Mouse (Mus musculus) G1E-ER4 (cell line): ENCODE results near the gene Ndufs7. TPM values are rescaled to one million over a fixed set of nuclear protein-coding genes. Genes with fewer than 3 reads are reported as not detected.

Experiments used
- GATA1 ChIP-seq: IDR thresholded peaks from one replicate; pipeline ENCODE4 v1.8.0; 2012; ENCODE audit warnings: low read length, inconsistent platforms
- polyA plus RNA-seq: library from polyadenylated mRNA; stranded (reverse); fragments of >175 nt; gene quantifications from 2 replicates; pipeline ENCODE4 v1.2.3, GENCODE M21; 2012

The Ndufs7 gene
- polyA plus RNA-seq, 1 experiment, result 309 TPM

DNA sequence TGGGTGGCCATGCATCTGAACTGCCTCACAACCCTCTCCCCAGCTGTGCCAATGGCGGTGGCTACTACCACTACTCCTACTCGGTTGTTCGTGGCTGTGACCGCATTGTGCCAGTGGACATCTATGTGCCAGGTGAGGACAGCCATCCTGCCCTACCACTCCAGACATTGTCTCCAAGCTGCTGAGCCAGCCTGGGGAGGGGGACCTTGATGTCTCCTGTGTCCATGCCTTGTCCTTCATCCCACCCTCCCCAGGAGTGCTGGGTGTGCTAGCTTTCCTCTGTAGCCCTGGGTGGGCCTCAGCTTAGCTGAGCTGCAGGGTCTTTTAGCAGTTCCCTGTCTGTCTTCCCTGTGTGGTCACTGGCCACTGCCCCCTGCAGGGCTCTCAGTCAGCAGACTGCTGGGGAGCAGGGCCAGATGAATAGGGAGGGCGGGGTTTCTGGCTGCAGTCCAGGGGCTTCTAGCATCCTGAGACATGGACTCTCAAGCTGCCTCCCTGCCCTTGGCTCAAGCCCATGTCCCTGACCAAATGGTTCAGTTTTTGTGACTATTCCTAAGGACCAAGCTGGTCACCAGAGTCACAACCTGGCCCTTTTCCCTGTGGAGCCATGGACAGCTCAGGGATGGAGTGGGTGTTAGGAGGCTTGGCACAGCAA lies 7.1 kb downstream of the Ndufs7 start:
- TF ChIP-seq GATA1, result no peak

DNA sequence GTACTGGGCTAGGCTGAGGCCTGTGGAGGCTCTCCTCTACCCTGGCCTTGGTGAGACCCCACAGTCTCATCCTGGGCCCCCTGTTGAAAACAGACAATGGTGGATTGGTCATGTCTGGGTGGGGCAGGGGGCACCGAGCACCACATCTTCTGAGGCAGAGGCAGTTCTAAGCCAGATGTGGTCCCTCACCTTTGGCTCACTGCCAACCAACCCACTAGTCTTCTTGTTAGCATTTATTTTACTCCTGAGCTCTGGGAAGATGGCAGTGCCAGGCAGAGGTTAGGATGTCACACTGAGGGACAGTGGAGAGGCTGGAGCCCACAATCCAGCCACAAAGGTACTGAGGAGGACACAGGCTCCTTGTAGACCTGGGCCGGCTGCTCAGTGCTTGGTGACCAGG lies 9.0 kb downstream of the Ndufs7 start:
- TF ChIP-seq GATA1, result no peak

DNA sequence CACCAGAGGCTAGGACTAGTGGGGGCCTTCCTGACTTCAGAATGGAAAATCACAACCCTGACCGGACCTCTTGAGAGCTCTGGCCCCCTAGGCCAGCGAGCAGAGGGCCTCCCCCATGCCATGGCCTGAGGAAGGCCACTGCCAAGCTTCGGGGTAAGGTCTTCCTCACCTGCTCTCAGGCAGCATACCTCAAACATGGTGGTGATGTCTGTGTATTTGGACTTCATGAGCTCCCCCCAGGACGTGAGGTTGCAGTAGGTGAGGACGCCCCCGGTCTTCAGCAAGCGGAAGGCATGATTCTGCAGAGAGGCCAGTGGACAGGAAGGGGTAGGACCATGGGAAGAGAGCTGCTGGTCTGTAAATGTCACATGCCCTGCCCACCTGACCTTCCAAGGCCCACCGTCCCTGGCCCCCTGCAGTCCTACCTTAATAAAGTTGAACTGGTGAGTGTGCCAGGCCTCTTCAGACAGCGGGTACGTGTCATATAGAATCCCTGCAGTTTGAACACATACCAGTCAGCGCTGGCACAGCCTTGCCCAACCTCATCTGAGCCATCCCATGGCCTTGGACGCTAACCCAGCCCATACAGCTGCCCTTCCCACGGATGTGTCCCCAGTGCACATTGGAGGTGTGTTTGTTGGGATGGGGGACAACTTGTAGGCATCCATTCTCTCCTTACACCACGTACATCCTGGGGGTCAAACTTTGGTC lies 10.0 kb downstream of the Ndufs7 start:
- TF ChIP-seq GATA1, result no peak

DNA sequence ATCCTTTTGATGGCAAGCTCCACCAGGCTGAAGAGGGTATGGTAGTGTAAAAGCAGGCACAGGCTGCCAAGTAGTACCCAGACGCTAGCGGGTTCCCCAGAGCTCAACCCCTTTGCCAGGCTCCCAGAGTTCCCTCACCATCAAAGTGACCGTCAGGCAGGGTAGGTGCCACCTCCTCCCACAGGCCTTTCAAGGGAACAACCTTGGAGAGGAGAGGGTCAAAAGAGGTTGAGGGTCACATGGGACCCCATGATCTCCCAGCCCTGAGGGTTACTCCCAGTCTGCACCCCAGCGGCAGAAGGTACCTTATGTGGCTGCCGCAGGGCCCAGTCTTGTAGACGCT lies 10.5 kb downstream of the Ndufs7 start:
- no peak for TF ChIP-seq GATA1

DNA sequence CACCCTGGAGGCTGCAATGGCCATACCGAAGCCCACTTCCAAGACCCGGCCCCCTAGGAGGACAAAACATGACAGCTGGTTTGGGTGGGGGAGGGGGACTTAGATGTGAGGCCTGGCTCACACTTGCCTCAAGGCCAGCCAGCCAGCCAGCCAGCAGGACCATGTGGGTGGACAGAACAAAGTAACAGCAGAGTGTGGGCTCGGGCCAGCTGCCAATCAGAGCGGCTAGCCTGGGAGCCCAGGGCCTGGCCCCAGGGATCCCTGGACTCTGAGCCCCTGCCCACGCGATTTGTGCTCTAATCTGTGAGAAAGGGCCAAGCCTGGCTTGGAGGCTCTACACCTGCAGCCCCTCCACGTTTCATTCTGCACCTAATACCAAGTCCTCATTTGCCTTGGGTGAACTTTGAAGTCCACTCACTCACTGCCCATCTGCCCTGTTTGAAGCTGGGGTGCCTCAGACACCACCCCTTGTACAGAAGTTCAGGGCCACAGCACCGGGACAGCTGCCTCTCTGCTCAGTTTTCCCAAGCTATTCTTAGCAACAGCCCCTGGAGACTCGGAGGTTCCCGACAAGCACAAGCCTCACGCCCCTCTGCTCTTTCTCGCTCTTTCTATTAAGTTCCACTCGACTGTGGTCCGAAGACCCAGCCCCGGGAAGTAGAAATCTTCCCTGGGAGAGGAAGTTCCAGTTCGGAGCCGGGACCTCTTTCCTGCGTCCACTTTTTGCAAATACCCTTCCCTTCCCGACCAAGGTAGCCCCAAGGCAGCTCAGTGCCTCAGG lies 11.1 kb downstream of the Ndufs7 start:
- no peak for TF ChIP-seq GATA1

DNA sequence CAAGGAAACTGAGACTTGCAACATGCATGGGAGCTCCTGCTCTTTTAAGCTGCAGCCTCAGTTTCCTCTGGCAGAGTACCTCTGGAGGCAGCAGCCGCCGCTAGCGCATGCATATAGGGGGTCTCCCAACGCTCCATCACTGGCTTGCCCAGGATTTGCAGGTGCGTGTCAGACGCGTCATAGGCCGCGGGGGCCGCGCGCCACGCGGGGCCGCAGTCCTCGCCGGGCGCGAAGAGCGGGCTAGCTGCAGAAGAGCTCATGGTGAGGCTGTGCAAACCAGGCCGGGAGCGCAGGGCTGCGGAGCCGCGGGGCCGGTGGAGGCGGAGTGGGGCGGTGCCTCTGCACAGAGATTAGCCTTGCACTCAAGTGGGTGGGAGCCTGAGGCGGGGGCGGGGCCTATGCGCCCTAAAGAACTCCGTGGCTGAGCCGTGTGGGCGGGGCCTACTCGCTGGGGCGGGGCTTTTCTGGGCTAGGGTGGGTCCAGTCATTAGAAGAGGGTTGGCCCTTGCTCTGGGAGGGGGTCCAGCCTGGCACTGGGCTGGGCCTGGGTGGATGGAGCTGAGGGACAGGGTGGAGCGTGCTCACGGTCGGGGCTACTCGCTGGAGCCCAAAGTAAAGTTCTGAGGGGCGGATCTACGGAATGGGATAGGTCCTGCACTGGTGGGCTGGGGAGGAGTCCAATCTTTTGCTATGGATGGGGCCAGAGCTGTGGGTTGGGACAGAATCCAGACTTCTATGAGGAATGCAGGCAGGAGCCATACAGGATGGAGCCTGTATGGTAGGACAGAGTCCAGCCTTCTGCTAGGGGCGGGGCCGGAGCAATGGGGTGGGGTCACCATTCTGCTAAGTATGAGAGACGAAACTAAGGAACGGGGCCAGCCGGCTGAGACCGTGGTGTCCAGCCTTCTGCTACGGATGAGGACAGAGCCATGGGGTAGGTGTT lies 12.0 kb downstream of the Ndufs7 start, which contains the start of the genes Gamt and Dazap1:
Gamt (minus strand) TSS at position 371 of the 943 bp plus-strand sequence.
Dazap1 (plus strand) TSS at position 845 of the 943 bp plus-strand sequence.
- no peak for TF ChIP-seq GATA1

DNA sequence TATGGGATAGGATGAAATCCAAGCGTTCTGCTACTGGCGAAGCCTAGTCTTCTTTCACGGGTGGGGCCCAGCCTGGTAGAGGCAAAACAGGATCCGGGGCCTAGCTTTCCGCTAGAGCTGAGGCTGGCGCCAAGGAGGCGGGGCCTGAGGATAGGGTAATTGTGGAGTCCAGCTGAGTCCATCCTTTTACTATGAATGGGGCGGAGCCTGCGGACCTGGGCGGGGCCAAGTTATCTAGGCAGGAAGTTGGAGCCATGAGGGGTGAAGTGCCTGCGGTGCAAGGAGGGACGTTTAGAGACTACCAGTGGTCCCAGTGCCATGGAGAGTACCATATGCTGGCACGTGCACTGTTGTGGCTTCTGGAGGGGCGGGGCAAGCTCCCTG lies 12.7 kb downstream of the Ndufs7 start:
- no peak for TF ChIP-seq GATA1

DNA sequence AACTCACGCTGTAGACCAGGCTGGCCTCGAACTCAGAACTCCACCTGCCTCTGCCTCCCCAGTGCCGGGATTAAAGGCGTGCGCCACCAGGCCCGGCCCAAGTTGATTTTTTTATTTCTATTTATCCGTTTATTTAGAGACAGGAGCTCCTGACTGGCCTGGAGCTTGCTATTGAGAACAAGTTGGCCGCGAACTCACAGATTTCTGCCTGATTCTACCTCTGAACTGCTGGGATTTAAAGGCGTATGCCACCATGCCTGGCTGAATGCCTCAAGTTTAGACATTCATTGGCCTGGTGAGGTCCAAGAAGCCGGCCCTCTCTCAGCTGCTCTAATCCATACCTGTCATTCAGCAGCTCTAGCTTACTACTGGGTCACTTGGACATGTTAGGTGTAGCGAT lies 13.2 kb downstream of the Ndufs7 start:
- TF ChIP-seq GATA1, result no peak

DNA sequence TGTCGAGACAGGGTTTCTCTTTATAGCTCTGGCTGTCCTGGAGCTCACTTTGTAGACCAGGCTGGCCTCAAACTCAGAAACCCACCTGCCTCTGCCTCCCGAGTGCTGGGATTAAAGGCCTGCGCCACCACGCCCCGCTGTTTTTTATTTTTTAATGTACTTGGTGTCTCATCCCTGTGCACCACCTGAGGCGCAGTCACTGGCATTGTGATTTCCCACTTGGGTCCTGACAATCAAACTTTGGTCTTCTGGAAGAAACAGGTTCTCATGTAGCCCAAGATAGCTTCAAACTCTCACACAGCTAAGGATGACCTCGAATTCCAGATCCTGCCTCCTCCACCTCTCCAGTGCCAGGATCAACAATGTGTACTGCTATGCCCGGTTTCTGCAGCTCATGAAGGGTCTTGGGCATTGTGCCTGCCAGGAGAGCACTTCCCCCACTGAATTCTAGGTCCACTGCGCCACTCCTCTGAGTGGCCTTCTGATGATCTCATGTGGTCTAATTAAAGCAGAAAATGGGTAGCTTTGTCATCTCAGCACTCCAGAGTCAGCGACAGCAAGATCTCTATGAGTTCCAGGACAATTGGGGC lies 13.9 kb downstream of the Ndufs7 start:
- TF ChIP-seq GATA1, result no peak

DNA sequence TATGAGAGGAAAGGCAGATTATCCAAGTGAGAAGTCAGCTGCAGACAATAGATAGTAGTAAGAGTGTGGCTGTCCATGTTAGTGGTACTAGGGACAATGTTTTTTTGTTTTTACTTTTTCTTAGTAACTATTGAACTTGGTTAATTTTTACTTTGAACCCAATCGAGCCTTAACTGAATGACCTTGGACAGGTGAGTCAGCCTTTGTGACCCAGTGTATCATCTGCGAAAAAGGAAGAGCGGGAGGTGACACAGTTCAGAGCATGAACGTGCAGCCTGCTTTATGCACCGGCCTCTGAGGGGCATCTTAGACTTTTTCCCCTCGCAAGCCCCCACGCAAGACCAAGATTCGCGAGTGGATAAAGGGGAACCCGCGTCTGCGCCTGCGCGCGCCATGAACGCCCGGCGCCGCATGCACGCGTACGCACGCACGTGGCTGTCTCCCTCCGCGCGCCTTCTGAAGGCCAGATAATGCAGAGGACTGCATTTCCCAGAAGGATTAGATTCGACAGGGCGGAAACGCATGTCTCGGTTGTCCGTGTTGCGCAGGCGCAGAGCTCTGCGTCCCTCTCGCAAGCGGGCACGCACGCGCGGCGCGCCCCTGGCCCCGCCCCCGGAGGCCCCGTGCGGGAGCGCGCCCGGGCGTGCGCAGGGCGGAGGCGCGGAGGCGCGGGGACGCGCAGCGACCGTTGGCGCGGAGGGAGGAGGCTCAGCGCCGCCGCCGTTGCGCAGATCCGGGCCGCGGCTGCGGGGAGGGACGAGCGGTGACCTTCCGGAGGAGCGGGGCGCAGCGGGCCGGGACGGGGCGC lies 15.6 kb downstream of the Ndufs7 start:
- no peak for TF ChIP-seq GATA1

DNA sequence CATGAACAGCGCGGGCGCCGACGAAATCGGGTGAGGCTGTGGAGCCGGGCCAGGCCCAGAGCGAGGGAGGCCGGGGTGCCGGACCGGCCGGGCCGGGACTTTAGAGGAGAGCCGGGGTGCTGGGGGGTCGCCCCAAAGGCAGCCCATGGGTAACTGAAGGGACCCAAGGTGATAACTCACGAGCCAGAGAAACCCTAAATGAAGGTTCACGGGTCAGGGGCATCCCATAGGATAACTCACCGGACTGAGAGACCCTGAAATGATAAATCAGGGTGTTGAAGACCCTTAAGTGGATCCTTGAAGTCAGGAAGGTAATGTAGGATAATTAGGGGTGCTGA lies 16.2 kb downstream of the Ndufs7 start:
- TF ChIP-seq GATA1, result no peak

DNA sequence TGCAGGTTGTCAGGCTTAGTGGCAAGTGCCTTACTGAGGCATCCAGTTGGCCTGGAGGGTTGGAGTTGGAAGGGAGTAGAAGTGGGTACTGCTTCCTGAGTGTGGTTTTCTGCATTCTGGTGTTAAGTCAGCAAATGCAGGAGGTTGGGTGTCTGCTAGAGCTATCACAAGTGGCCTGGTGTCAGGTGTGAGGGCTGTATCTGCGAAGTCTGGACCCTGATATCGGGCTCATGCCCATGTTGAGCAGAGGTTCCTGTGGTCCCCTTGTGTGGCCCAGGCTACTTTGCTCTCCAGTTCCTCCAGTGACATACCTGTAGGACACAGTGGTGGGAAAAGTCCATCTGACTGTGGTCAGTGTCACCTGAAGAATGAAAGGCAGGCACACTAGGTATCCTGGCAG lies 21.2 kb downstream of the Ndufs7 start:
- TF ChIP-seq GATA1, result no peak

DNA sequence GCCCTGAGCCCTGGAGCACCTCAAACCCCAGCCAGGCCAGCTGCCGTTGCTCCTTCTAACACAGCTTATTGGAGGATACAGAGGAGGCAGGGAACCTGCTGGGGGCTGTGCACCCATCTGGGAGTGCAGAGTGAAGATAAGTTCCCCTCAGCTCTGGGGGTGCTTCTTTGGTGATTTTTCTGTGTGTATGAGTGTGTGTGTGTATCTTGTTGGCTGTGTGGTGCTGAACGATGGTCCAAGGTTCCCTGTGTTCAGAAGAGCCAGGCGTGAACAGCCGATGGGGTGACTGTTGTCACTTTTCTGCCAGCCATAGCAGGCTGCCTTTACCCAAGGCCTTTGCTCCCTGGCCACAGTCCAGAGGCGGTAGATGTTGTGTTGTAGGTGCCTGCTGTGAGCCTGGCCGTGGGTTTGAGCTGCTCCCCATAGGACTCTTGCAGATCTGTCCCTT lies 21.8 kb downstream of the Ndufs7 start:
- TF ChIP-seq GATA1, result no peak

DNA sequence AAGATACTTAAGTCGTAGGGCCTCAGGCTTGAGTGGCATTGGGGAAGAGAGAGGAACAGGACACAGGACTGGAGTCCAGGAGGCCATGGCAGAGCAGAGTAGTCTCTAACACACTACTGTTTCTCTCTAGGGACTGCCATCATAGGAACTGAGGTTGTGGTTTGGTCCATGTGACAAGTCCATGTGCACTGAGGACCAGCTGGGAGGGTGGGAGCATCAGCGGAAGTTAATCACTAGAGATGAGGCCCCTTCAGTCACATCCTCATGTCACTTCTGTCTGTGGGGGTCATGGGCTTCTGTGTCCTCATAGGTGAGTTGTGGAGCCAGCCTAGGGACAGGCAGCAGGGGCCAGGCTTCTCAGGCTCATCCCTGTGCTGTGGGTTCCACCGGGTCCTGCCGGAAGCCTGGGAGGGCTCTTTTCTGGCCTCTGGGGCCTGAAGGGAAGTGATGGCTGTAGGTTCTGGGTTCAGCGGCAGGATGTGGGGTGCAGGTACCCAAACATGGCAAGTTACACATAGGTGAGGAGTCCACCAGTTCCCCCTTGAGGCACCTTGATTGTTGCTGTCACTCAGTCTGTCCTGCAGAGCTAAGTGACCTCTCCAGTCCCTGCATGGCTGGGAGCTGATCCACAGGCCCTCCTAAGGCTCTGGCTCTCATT lies 22.4 kb downstream of the Ndufs7 start:
- no peak for TF ChIP-seq GATA1
